Mouse (Mus musculus): ENCODE data around the gene Cttnbp2nl.

DNA sequence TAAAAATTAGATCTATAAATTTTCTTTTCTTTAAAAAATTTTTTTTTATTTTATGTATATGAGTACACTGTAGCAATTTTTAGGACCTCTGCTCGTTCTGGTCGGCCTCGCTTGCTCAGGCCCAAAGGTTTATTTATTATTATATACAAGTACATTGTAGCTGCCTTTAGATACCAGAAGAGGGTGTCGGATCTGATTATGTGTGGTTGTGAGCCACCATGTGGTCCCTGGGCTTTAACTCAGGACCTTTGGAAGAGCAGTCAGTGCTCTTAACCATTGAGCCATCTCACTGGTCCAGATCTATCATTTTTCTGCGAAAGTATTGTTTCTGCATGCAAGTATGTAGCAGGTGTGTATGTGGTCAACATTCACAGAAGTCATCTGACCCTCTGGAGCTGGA is 18.3 kb upstream of the Cttnbp2nl start:
- TF ChIP-seq CTCF (IDR thresholded peaks at IDR 0.05; ENCODE audit: insufficient read depth, low read depth, low read length) (no peak), POLR2A (IDR thresholded peaks at IDR 0.05; ENCODE audit: insufficient read depth, low read depth, low read length) (no peak)

All from olfactory bulb, adult 2 months (tissue).